Mouse (Mus musculus) neural tube, embryonic 13.5 days (tissue): ENCODE results near the gene Ddn. TPM values are rescaled to one million over a fixed set of nuclear protein-coding genes. Genes with fewer than 3 reads are reported as not detected.
A peak's percentile ranks its signal among the peaks of the same experiment; 100 is the strongest.

Experiments
- ATAC-seq: fragments of 200-750 bp; cut with Nextera tagmentation; 2 replicates; pipeline ENCODE4 v1.8.0; 2017; ENCODE audit warnings: low read depth, mild to moderate bottlenecking, moderate TSS enrichment, moderate library complexity
- H3K27ac ChIP-seq: fragments of 300-500 bp; sonication (generic); replicated peaks from 2 replicates; pipeline ENCODE4 v1.5.1; 2015; ENCODE audit warnings: moderate library complexity, mild to moderate bottlenecking, inconsistent platforms
- H3K27me3 ChIP-seq: fragments of 300-500 bp; sonication (generic); 2 replicates; pipeline ENCODE4 v1.6.1; 2015; ENCODE audit warnings: mild to moderate bottlenecking, inconsistent platforms
- H3K36me3 ChIP-seq: fragments of 300-500 bp; sonication (generic); 2 replicates; pipeline ENCODE4 v1.6.1; 2015; ENCODE audit warnings: mild to moderate bottlenecking, inconsistent platforms
- H3K4me1 ChIP-seq: fragments of 300-500 bp; sonication (generic); replicated peaks from 2 replicates; pipeline ENCODE4 v1.6.1; 2015; ENCODE audit warnings: inconsistent platforms
- H3K4me2 ChIP-seq: fragments of 300-500 bp; sonication (generic); 2 replicates; pipeline ENCODE4 v1.6.1; 2015; ENCODE audit warnings: inconsistent platforms, mild to moderate bottlenecking, moderate library complexity
- H3K4me3 ChIP-seq: fragments of 300-500 bp; sonication (generic); 2 replicates; pipeline ENCODE4 v1.5.1; 2015; ENCODE audit warnings: mild to moderate bottlenecking, inconsistent platforms
- H3K9ac ChIP-seq: fragments of 300-500 bp; sonication (generic); 2 replicates; pipeline ENCODE4 v1.6.1; 2015; ENCODE audit warnings: moderate library complexity, mild to moderate bottlenecking, inconsistent platforms
- H3K9me3 ChIP-seq: fragments of 300-500 bp; sonication (generic); 2 replicates; pipeline ENCODE4 v1.6.1; 2016; ENCODE audit warnings: inconsistent platforms
- WGBS: fragments of 180-500 bp; shearing (Covaris S2); methylation state at CpG from one replicate; pipeline ENCODE4 v1.1.7; 2015; 5-methylcytosine and 5-hydroxymethylcytosine counted together
- polyA plus RNA-seq: library from polyadenylated mRNA; unstranded; fragments of >200 nt; fragmentation: Nextera tagmentation; extraction: Ambion mirVana; gene quantifications from 2 replicates; pipeline ENCODE4 v1.2.1, GENCODE M21; 2015

Gene Ddn
- polyA plus RNA-seq, 1 experiment from 2014 or later, result 0.50 TPM

- Histone ChIP-seq H3K4me1 (peaks cover 38% of the 10 kb centered on the region), H3K27me3 (peaks cover 98% of the 10 kb centered on the region), H3K4me2 (peak overlapping the region; percentile 41), H3K9me3 (no peaks in the 10 kb centered on the region), H3K9ac (peak overlapping the region; percentile 45; the same call in 1 of the 2 replicates), H3K4me3 (peak overlapping the region; percentile 35), H3K36me3 (no peaks in the 10 kb centered on the region), H3K27ac (no peak overlapping the region)
- ATAC-seq, result no peak
- WGBS, result under 1% methylated on average over 23 of the region's 23 CpGs
Measured at GRCm38 (mm10) chr15:98790761-98791160, 18.5 kb downstream of the Ddn start.

GRCm38 (mm10) chr15:98789661-98790535 is 19.4 kb downstream of the Ddn start, which contains the start of gene Wnt1:
Gene Wnt1, plus strand, starts transcription at chr15:98789857.
- no peak for ATAC-seq
- WGBS, result 1% methylated on average over 51 of the region's 51 CpGs

GRCm38 (mm10) chr15:98788972-98789660 is 20.2 kb downstream of the Ddn start:
- ATAC-seq, result no peak
- Histone ChIP-seq H3K9ac (no peak overlapping the region), H3K27ac (no peak overlapping the region), H3K4me2 (no peak overlapping the region), H3K27me3 (peaks cover 97% of the 10 kb centered on the region), H3K4me3 (peak overlapping the region; percentile 9), H3K9me3 (no peaks in the 10 kb centered on the region), H3K36me3 (no peaks in the 10 kb centered on the region), H3K4me1 (peaks cover 38% of the 10 kb centered on the region)
- 12% methylated on average over 24 of the region's 24 CpGs for WGBS

More at GRCm38 (mm10) chr15:98789661-98790535, 19.4 kb downstream of the Ddn start, which contains the start of gene Wnt1:
- Histone ChIP-seq H3K4me1 (peaks cover 38% of the 10 kb centered on the region), H3K36me3 (no peaks in the 10 kb centered on the region), H3K9ac (0 out of 2 replicates have a peak within 1 kb of the TSS, but pooled peaks have one; percentile 45), H3K27ac (no peak within 1 kb of the TSS), H3K4me3 (peak within 1 kb of the TSS; percentile 35), H3K9me3 (no peaks in the 10 kb centered on the region), H3K4me2 (peak within 1 kb of the TSS; percentile 41), H3K27me3 (peaks cover 98% of the 10 kb centered on the region)

- no peak overlapping the region for H3K27ac ChIP-seq
- H3K4me1 ChIP-seq, result peaks cover 32% of the 10 kb centered on the region
- no peak overlapping the region for H3K4me2 ChIP-seq
- no peaks in the 10 kb centered on the region for H3K9me3 ChIP-seq
- no peaks in the 10 kb centered on the region for H3K36me3 ChIP-seq
- ATAC-seq, result no peak
- peaks cover 92% of the 10 kb centered on the region for H3K27me3 ChIP-seq
- no peak overlapping the region for H3K4me3 ChIP-seq
- no peak overlapping the region for H3K9ac ChIP-seq
- 33% methylated on average over 4 of the region's 4 CpGs for WGBS
Measured at GRCm38 (mm10) chr15:98787930-98788329, 21.4 kb downstream of the Ddn start.

GRCm38 (mm10) chr15:98785744-98786143 is 23.5 kb downstream of the Ddn start:
- Histone ChIP-seq H3K9ac (no peak overlapping the region), H3K4me2 (no peak overlapping the region), H3K9me3 (no peaks in the 10 kb centered on the region), H3K4me1 (peaks cover 12% of the 10 kb centered on the region), H3K27ac (no peak overlapping the region), H3K4me3 (no peak overlapping the region), H3K27me3 (peaks cover 90% of the 10 kb centered on the region), H3K36me3 (no peaks in the 10 kb centered on the region)
- WGBS, result 35% methylated on average over 7 of the region's 7 CpGs
- ATAC-seq, result no peak

- 25% methylated on average over 6 of the region's 6 CpGs for WGBS
- H3K9ac ChIP-seq, result no peak overlapping the region
- H3K36me3 ChIP-seq, result no peaks in the 10 kb centered on the region
- H3K27ac ChIP-seq, result no peak overlapping the region
- no peak for ATAC-seq
- no peak overlapping the region for H3K4me2 ChIP-seq
- H3K4me1 ChIP-seq, result peaks cover 24% of the 10 kb centered on the region
- H3K9me3 ChIP-seq, result no peaks in the 10 kb centered on the region
- no peak overlapping the region for H3K4me3 ChIP-seq
- H3K27me3 ChIP-seq, result peaks cover 90% of the 10 kb centered on the region
Measured at GRCm38 (mm10) chr15:98781166-98781565, 28.1 kb downstream of the Ddn start.

- Histone ChIP-seq H3K9ac (no peak overlapping the region), H3K4me2 (no peak overlapping the region), H3K4me3 (no peak overlapping the region), H3K4me1 (peaks cover 30% of the 10 kb centered on the region), H3K27me3 (peaks cover 92% of the 10 kb centered on the region), H3K27ac (no peak overlapping the region), H3K36me3 (no peaks in the 10 kb centered on the region), H3K9me3 (no peaks in the 10 kb centered on the region)
- no peak for ATAC-seq
- 3% methylated on average over 13 of the region's 13 CpGs for WGBS
Measured at GRCm38 (mm10) chr15:98780573-98780972, 28.7 kb downstream of the Ddn start.

- no peak overlapping the region for H3K4me2 ChIP-seq
- ATAC-seq, result no peak
- H3K36me3 ChIP-seq, result no peaks in the 10 kb centered on the region
- peaks cover 32% of the 10 kb centered on the region for H3K4me1 ChIP-seq
- H3K27ac ChIP-seq, result no peak overlapping the region
- WGBS, result 3% methylated on average over 8 of the region's 8 CpGs
- no peak overlapping the region for H3K9ac ChIP-seq
- peaks cover 92% of the 10 kb centered on the region for H3K27me3 ChIP-seq
- H3K9me3 ChIP-seq, result no peaks in the 10 kb centered on the region
- no peak overlapping the region for H3K4me3 ChIP-seq
Measured at GRCm38 (mm10) chr15:98780075-98780474, 29.2 kb downstream of the Ddn start.

GRCm38 (mm10) chr15:98778806-98779205 is 30.5 kb downstream of the Ddn start:
- Histone ChIP-seq H3K4me3 (no peak overlapping the region), H3K9me3 (no peaks in the 10 kb centered on the region), H3K4me2 (no peak overlapping the region), H3K27me3 (peaks cover 94% of the 10 kb centered on the region), H3K27ac (no peak overlapping the region), H3K9ac (no peak overlapping the region), H3K36me3 (no peaks in the 10 kb centered on the region), H3K4me1 (peaks cover 32% of the 10 kb centered on the region)
- ATAC-seq, result no peak
- WGBS, result 1% methylated on average over 8 of the region's 11 CpGs

GRCm38 (mm10) chr15:98778191-98778770 is 31.0 kb downstream of the Ddn start:
- peak overlapping the region; percentile 43 for H3K9ac ChIP-seq
- WGBS, result 1% methylated on average over 25 of the region's 25 CpGs
- H3K36me3 ChIP-seq, result no peaks in the 10 kb centered on the region

GRCm38 (mm10) chr15:98777762-98778161 is 31.5 kb downstream of the Ddn start, which contains the start of gene Wnt10b:
Gene Wnt10b, minus strand, starts transcription at chr15:98778150.
- H3K4me1 ChIP-seq, result peaks cover 37% of the 10 kb centered on the region
- H3K4me3 ChIP-seq, result peak within 1 kb of the TSS; percentile 26
- no peaks in the 10 kb centered on the region for H3K9me3 ChIP-seq
- peaks cover 99% of the 10 kb centered on the region for H3K27me3 ChIP-seq
- under 1% methylated on average over 31 of the region's 33 CpGs for WGBS
- H3K4me2 ChIP-seq, result peak within 1 kb of the TSS; percentile 48
- peak within 1 kb of the TSS; percentile 43 for H3K9ac ChIP-seq
- ATAC-seq, result no peak
- H3K36me3 ChIP-seq, result no peaks in the 10 kb centered on the region
- H3K27ac ChIP-seq, result no peak within 1 kb of the TSS

More at GRCm38 (mm10) chr15:98778191-98778770, 31.0 kb downstream of the Ddn start:
- Histone ChIP-seq H3K27ac (no peak overlapping the region), H3K27me3 (peaks cover 98% of the 10 kb centered on the region), H3K4me2 (peak overlapping the region; percentile 48), H3K9me3 (no peaks in the 10 kb centered on the region), H3K4me3 (peak overlapping the region; percentile 23), H3K4me1 (peaks cover 32% of the 10 kb centered on the region)
- no peak for ATAC-seq
